Mouse (Mus musculus): ENCODE results near the gene Flt1.
A peak's percentile ranks its signal among the peaks of the same experiment; 100 is the strongest.

Flt1 gene

DNA sequence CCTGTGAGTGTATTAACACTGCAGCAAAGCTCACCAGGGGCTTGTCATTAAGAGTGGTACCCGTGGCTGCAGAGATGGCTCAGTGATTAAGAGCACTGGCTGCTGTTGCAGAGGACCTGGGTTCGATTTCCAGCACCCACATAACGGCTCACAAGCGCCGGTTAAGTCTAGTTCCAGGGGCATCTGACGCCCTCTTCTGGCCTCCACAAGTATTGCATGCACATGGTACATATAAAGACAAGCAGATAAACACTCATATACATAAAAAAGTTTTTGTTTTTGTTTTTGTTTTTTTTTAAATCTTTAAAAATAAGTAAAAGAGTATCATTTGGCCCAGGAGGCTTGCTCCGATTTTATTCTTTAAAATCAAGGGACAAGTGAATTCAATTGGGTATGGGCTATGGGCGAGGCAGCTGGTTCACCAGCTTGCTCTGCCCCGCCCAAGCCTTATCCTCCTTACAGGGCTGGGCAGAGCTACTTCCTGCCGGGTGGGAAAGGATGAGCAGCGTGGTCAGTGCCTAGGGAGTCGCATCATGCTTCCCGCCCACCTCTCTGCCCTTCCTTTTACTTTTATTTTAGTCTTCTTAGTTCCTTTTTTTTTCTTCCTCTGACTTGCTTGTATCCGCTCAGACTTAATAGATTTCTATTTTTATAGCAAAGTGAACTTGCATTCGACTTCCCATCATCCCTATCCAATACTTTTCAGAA, 57.0 kb downstream of the Flt1 start:
- DNase-seq (ENCODE audit: low spot score): no peak

- peak; percentile 17 for DNase-seq (ENCODE audit: low spot score)
Observed at GRCm38 (mm10) chr5:147665946-147666345, 59.9 kb downstream of the Flt1 start.

DNA sequence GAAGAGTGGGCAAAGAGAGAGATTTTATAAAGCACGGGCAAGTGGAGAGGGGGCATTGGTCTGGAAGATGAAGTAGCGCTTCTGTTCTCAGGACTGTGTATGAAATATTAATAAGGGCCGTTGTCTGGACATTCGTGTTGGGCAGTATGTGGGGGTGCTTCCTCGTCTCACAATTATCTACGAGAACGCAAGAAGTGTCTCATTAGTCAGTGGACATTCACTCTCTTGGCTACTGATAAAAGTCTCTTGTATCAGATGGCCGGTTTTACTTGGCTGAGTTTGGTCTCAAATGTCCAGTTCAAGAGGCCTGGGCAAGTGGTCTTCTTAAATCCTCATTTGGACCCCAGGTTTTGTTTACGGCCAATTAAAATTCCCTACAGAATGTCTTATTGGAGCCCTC, 60.4 kb downstream of the Flt1 start:
- DNase-seq (ENCODE audit: low spot score): peak; percentile 23

- DNase-seq (ENCODE audit: low spot score): no peak
Observed at GRCm38 (mm10) chr5:147659909-147660308, 65.9 kb downstream of the Flt1 start.

- DNase-seq (ENCODE audit: low spot score): no peak
Observed at GRCm38 (mm10) chr5:147657882-147658855, 67.6 kb downstream of the Flt1 start.

DNA sequence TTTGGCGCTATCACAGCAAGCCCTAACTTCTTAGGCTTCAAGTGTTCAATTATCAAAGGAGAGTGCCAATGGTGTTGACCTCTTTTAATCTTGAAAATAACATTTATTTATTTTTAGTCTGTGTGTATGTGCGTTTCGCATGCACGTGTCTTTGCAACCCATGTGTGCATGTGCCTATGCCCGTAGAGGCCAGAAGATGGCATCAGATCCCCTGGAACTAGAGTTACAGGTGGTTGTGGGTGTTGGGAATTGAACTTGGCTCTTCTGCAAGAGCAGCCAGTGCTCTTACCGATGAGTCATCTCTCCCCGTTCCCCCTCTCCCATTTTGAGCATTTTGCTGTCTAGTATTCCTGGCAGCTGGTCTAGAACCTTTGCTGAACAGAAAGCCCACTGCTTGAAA, 70.0 kb downstream of the Flt1 start:
- DNase-seq (ENCODE audit: low spot score): no peak

- DNase-seq (ENCODE audit: low spot score): no peak
Observed at GRCm38 (mm10) chr5:147651233-147651632, 74.6 kb downstream of the Flt1 start.

GRCm38 (mm10) chr5:147646351-147646929, 79.4 kb downstream of the Flt1 start:
- no peak for DNase-seq (ENCODE audit: low spot score)

- no peak for DNase-seq (ENCODE audit: low spot score)
Observed at GRCm38 (mm10) chr5:147645001-147645645, 80.7 kb downstream of the Flt1 start.

- no peak for DNase-seq (ENCODE audit: low spot score)
Observed at GRCm38 (mm10) chr5:147641452-147641851, 84.4 kb downstream of the Flt1 start.

GRCm38 (mm10) chr5:147639940-147640339, 85.9 kb downstream of the Flt1 start:
- DNase-seq (ENCODE audit: low spot score): no peak

DNA sequence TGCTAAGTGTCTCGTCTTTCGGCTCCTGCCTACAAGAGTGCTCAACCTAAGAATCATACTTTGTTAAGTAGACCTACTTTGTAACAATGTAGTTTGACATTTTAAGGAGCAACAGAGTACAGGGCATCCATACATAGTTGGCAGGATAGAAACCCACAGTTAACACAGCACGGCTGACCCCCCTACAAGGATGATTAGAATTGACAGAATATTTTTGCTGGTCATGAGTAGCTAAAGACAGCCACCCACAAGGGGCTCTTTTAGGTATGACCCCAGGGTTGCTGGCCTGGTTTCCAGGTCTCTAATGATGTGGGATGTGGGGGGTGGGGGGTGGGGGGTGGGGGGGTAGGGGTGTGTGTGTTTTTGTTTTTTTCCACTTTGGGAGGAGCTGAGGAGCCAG, 89.1 kb downstream of the Flt1 start:
- peak; percentile 77 for DNase-seq (ENCODE audit: low spot score)

DNA sequence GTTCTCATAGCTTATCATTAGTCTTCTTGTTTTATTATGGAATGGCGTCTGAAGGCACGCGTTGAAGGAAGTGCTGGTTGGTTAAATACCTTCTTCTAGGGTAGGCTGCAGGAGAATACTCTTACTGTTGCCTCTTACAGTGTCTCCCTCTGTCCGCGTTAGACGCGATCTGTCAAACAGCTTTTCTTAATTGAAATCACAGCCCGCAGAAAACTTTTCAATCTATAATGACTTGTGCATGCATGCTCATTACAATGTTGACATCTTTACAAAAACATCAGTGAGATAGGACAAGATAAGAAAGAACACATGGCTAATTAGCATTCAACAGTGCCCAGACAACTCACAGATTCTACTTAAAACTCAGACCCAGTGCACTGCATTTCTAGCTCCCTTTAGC, 89.9 kb downstream of the Flt1 start:
- peak; percentile 64 for DNase-seq (ENCODE audit: low spot score)

DNA sequence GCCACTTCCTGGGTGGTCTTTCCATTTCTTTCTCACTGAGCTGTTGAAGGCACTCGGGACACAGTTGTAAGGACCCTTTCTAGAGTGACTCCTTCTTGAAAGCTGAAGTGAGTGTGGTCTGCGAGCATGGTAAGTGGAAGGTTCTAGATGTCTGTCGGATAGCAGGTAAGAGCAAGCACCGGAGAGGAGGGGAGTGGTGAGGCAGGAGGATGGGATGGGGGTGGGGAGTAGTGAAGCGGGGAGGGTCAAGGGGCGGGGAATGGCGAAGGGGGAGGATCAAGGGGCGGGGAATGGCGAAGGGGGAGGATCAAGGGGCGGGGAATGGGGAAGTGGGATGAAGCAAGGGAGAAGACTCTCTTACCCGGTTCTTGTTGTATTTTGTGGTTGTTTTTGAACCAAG, 91.8 kb downstream of the Flt1 start:
- peak; percentile 48 for DNase-seq (ENCODE audit: low spot score)

- no peak for DNase-seq (ENCODE audit: low spot score)
Observed at GRCm38 (mm10) chr5:147632716-147633115, 93.1 kb downstream of the Flt1 start.

- DNase-seq (ENCODE audit: low spot score): no peak
Observed at GRCm38 (mm10) chr5:147630426-147631290, 95.2 kb downstream of the Flt1 start.

DNA sequence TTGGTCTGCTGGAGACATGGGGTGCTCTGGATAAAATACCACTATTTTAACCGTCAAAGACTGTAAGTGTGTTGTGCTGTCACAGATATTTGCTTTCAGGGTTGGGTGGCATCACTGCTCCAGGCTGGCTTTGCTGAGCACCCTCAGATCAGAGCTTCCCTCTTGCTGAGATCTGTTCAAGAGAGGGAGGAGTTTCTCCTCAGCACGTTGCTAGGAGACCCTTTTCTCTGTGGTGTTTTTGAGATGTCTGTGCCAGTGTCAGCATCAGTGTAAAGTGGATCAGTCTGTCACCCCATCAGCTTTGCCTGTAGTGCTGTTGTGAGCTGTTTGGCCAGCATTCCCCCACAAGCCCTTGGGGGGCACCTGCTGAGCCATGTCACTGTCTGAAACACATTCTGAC, 98.9 kb downstream of the Flt1 start:
- DNase-seq (ENCODE audit: low spot score): peak; percentile 18

- DNase-seq (ENCODE audit: low spot score): no peak
Observed at GRCm38 (mm10) chr5:147623747-147624146, 102.1 kb downstream of the Flt1 start.

DNA sequence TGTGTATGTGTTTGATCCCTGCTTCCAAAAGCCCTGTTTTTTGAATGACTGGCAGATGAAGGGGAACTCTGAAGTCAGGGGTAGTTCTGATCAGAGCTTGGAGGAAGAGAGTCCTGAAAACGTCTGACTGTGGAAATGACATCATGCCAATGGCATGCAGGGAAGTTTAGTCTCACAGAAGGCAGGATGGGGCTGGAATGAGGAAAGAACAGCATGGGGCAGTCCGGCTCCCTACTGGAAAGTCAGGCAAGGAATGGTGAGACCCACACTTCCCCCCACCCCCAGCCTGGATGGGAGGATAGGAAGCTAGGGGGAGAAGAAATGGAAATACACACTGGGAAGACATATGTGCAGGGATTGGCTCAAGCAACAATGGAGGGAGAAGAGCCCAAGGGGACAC, 105.6 kb downstream of the Flt1 start:
- DNase-seq (ENCODE audit: low spot score): peak; percentile 15

- DNase-seq (ENCODE audit: low spot score): no peak
Observed at GRCm38 (mm10) chr5:147618243-147618642, 107.6 kb downstream of the Flt1 start.

GRCm38 (mm10) chr5:147616450-147616849, 109.4 kb downstream of the Flt1 start:
- no peak for DNase-seq (ENCODE audit: low spot score)

Data from retina, embryonic 14.5 days (tissue).